In genomic region chr1:59389181-59389580, GRCm38 (mm10) we compare ENCODE assay signal across 35 mouse cellular contexts.
"Had no signal": no experiment of that assay in that cellular context is flagged by ENCODE, and none has a peak within 500 bp of the region (broad histone marks: within the 10 kb centered on the region; RNA-seq: fewer than 3 reads in every experiment).

No protein-coding gene starts in this region.

- H3K4me2 ChIP-seq: heart, embryonic 11.5 days; heart, embryonic 12.5 days; heart, embryonic 13.5 days; heart, embryonic 15.5 days; hindbrain, embryonic 12.5 days; hindbrain, embryonic 13.5 days; hindbrain, embryonic 14.5 days; hindbrain, embryonic 15.5 days; intestine, embryonic 15.5 days; kidney, embryonic 15.5 days had no signal

- H3K4me3 ChIP-seq: heart, embryonic 10.5 days; heart, embryonic 12.5 days; heart, embryonic 13.5 days; heart, embryonic 15.5 days; hindbrain, embryonic 10.5 days; hindbrain, embryonic 12.5 days; hindbrain, embryonic 13.5 days; hindbrain, embryonic 15.5 days; intestine, embryonic 15.5 days; kidney, embryonic 15.5 days; layer of hippocampus, adult 2 months had no signal

- H3K4me1 ChIP-seq: heart, embryonic 15.5 days; intestine, embryonic 15.5 days had no signal

- H3K9ac ChIP-seq: heart, embryonic 12.5 days; heart, embryonic 13.5 days; heart, embryonic 15.5 days; hindbrain, embryonic 12.5 days; hindbrain, embryonic 13.5 days; hindbrain, embryonic 14.5 days; hindbrain, embryonic 15.5 days; intestine, embryonic 15.5 days; kidney, embryonic 15.5 days had no signal

- H3K36me3 ChIP-seq: heart, embryonic 10.5 days; heart, embryonic 12.5 days; heart, embryonic 13.5 days; heart, embryonic 15.5 days; hindbrain, embryonic 10.5 days; hindbrain, embryonic 12.5 days; hindbrain, embryonic 13.5 days; hindbrain, embryonic 15.5 days; intestine, embryonic 15.5 days; kidney, embryonic 15.5 days had no signal

- H3K27me3 ChIP-seq: hindbrain, embryonic 12.5 days; hindbrain, embryonic 15.5 days; intestine, embryonic 15.5 days had no signal

- DNase-seq: heart, postnatal 10 days; heart, postnatal 14 days; heart, postnatal 36 days; heart, postnatal 4 days; kidney, adult 11 months; kidney, adult 18-20 months; kidney, adult 2 months; kidney, adult 8-10 months; kidney, adult 9 months; kidney, postnatal 10 days; kidney, postnatal 14 days; kidney, postnatal 25 days; kidney, postnatal 36 days; kidney, postnatal 4 days; layer of hippocampus, adult 9-11 months; layer of hippocampus, postnatal 36 days had no signal

- ATAC-seq: hindbrain, embryonic 16.5 days; hindbrain, postnatal 0 days; inflammation-experienced regulatory T-cells, adult 6 months; intestine, embryonic 15.5 days; intestine, embryonic 16.5 days; intestine, postnatal 0 days had no signal

- H3K9me3 ChIP-seq: heart, embryonic 10.5 days; heart, embryonic 13.5 days; heart, embryonic 15.5 days; hindbrain, embryonic 10.5 days; hindbrain, embryonic 12.5 days; hindbrain, embryonic 13.5 days; hindbrain, embryonic 15.5 days; intestine, embryonic 15.5 days; kidney, embryonic 15.5 days had no signal

- H3K27ac ChIP-seq: heart, embryonic 10.5 days; heart, embryonic 13.5 days; heart, embryonic 15.5 days; hindbrain, embryonic 10.5 days; hindbrain, embryonic 12.5 days; hindbrain, embryonic 13.5 days; hindbrain, embryonic 14.5 days; hindbrain, embryonic 15.5 days; hindbrain, postnatal 0 days; intestine, embryonic 15.5 days; kidney, postnatal 0 days; layer of hippocampus, adult 2 months had no signal
